Mouse (Mus musculus) liver, adult 2 months (tissue): ENCODE measurements around the gene Hnrnpul2. TPM values are rescaled to one million over a fixed set of nuclear protein-coding genes. Genes with fewer than 3 reads are reported as not detected.
A peak's percentile ranks its signal among the peaks of the same experiment; 100 is the strongest.

Source experiments
- DNase-seq: peaks from one replicate; pipeline ENCODE4 v3.0.0-alpha.2; 2011; ENCODE audit warnings: low read depth, low spot score; ENCODE audit errors: extremely low read depth
- H3K27ac ChIP-seq: fragments of 200-500 bp; replicated peaks from 2 replicates; pipeline ENCODE4 v1.5.1; 2012; ENCODE audit warnings: low read depth, mild to moderate bottlenecking, control low read depth, inconsistent platforms, low read length; ENCODE audit not compliant: insufficient read depth
- H3K27me3 ChIP-seq: fragments of 200-500 bp; 2 replicates; pipeline ENCODE4 v1.6.1; 2012; ENCODE audit warnings: mild to moderate bottlenecking, moderate library complexity, low read length, inconsistent platforms; ENCODE audit not compliant: control insufficient read depth, insufficient read depth
- H3K36me3 ChIP-seq: fragments of 200-500 bp; 2 replicates; pipeline ENCODE4 v1.6.1; 2012; ENCODE audit warnings: low read length, inconsistent platforms; ENCODE audit not compliant: control insufficient read depth, insufficient read depth
- H3K4me1 ChIP-seq: fragments of 200-500 bp; 2 replicates; pipeline ENCODE4 v1.6.1; 2011; ENCODE audit warnings: low read length; ENCODE audit not compliant: control insufficient read depth, insufficient read depth
- H3K4me3 ChIP-seq: fragments of 200-500 bp; 2 replicates; pipeline ENCODE4 v1.5.1; 2011; ENCODE audit warnings: low read depth, mild to moderate bottlenecking, control low read depth, low read length, moderate library complexity; ENCODE audit not compliant: insufficient read depth
- H3K79me2 ChIP-seq: fragments of 200-500 bp; 2 replicates; pipeline ENCODE4 v1.6.1; 2012; ENCODE audit warnings: inconsistent platforms, mild to moderate bottlenecking, low read length, moderate library complexity; ENCODE audit not compliant: control insufficient read depth, insufficient read depth
- H3K9ac ChIP-seq: fragments of 200-500 bp; 2 replicates; pipeline ENCODE4 v1.6.1; 2012; ENCODE audit warnings: low read depth, mild to moderate bottlenecking, control low read depth, inconsistent platforms, low read length
- CTCF ChIP-seq: fragments of 200-500 bp; IDR thresholded peaks from 2 replicates; pipeline ENCODE4 v1.5.1; 2011; ENCODE audit warnings: low read depth, low read length, control low read depth
- POLR2A ChIP-seq: fragments of 200-500 bp; IDR thresholded peaks from 2 replicates; pipeline ENCODE4 v1.6.1; 2011; ENCODE audit warnings: low read length, control low read depth; ENCODE audit not compliant: insufficient read depth; ENCODE audit errors: extremely low read depth
- WGBS: fragments of 180-500 bp; shearing (Covaris S2); methylation state at CpG from one replicate; pipeline ENCODE4 v1.1.7; 2018; 5-methylcytosine and 5-hydroxymethylcytosine counted together
- polyA plus RNA-seq: library from polyadenylated mRNA; depleted of rRNA; stranded (reverse); fragments of >200 nt; gene quantifications from 2 replicates; pipeline ENCODE4 v1.2.3, GENCODE M21; 2012
- total RNA-seq: library from RNA; depleted of rRNA; stranded (reverse); fragments of >200 nt; gene quantifications from 2 replicates; pipeline ENCODE4 v1.2.3, GENCODE M21; 2014

Hnrnpul2 gene
- total and polyA plus RNA-seq, 2 experiments = 11.2 to 19.5 TPM

DNA sequence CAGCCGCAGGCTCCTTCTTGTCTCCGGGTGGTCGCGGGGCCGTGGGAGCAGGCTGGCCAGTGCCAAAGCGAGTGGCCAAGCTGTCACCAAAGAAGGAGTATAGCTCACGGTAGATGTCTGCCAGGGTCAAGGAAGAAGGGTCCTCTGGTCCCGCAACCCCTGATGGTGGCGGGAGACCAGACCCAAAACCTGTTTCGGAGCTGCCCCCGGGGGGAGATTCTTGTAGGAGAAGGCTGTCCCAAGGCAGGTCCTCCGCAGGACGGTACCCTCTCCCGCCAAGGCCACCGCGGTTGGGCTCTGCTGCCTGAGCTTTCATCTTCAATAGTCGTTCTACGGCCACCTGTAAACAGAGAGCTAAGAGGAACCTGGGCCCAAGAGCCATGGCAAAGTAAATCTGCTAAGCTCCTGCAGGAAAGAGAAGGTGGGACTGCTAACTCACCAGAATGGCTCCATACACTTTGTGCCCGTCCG is 44.8 kb upstream of the Hnrnpul2 start:
- TF ChIP-seq POLR2A = no peak
- TF ChIP-seq CTCF = no peak
- H3K79me2 ChIP-seq = peaks cover 16% of the 10 kb centered on the region; the same call in 1 of the 2 replicates
- peaks cover 4% of the 10 kb centered on the region; the same call in 1 of the 2 replicates for H3K36me3 ChIP-seq
- H3K27ac ChIP-seq = peak overlapping the region; percentile 91
- peaks cover 20% of the 10 kb centered on the region for H3K4me1 ChIP-seq
- peak overlapping the region; percentile 98 for H3K4me3 ChIP-seq
- 2% methylated on average over 20 of the region's 20 CpGs for whole genome bisulfite sequencing
- DNase-seq = no peak
- peak overlapping the region; percentile 95 for H3K9ac ChIP-seq
- H3K27me3 ChIP-seq = no peaks in the 10 kb centered on the region

DNA sequence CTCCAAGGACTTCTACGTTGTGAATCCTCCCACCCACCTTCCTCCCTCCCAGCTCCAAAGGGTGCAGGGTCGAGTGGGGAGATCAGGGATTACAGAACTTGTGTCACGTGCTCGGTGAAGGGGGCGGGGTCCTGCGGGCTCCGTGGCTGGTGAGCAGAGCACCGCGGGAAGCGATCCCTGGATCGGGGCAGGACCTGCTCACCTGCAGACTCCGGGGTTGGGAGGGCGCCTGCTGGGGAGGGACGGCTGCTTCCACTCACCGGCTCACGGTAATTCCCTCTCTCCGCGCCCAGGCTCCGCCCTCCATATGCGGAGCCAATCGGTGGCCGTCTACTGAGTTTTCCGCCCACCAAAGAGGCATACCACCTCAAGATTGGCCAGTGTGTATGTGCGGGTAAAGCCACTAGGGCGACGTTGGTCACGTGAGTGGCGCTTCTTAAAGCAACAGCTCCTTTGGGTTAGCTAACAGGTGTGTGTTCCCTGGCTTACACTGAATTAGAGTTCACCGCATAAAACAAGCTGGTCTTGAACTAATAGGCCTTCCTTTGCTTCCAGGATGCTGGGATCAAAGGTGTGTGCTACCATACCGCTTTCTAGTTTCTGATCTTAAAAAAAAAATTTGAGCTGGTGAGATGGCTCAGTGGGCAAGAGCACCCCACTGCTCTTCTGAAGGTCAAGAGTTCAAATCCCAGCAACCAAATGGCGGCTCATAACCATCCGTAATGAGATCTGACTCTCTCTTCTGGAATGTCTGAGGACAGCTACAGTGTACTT is 33.6 kb upstream of the Hnrnpul2 start, which contains the start of gene Taf6l:
Taf6l (minus strand) TSS at position 410 of the 774 bp plus-strand sequence.
- peak; percentile 19; the same call in 1 of the 2 replicates for TF ChIP-seq CTCF
- no peak for TF ChIP-seq POLR2A
- no peaks in the 10 kb centered on the region for H3K79me2 ChIP-seq
- no peaks in the 10 kb centered on the region for H3K27me3 ChIP-seq
- peak within 1 kb of the TSS; percentile 76 for H3K9ac ChIP-seq
- H3K27ac ChIP-seq = peak within 1 kb of the TSS; percentile 51
- peak; percentile 97 for DNase-seq
- no peaks in the 10 kb centered on the region for H3K36me3 ChIP-seq
- 2% methylated on average over 32 of the region's 32 CpGs for WGBS
- H3K4me1 ChIP-seq = peaks cover 3% of the 10 kb centered on the region; the same call in 1 of the 2 replicates
- H3K4me3 ChIP-seq = peak within 1 kb of the TSS; percentile 66

DNA sequence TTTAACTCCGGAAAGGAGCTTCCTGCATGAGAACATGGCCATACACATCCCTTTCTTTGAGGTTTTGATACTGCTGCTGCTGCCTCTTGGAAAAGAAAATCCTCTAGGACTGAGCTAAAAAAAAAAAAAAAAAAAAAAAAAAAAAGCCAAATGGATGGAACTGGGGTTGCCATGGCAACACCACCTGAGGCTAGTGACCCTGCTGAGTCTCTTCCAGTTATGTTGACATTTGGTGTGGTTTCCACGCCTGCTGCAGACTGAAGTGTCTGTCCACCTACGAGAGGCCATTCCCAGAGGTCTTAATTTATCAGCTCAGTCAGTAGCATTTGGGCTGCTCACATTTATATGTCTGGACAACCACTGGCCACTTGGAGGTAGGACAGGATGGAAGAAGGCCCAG is 31.3 kb upstream of the Hnrnpul2 start:
- TF ChIP-seq POLR2A = no peak
- TF ChIP-seq CTCF = no peak
- no peaks in the 10 kb centered on the region for H3K27me3 ChIP-seq
- H3K4me3 ChIP-seq = no peak overlapping the region
- no peaks in the 10 kb centered on the region for H3K79me2 ChIP-seq
- DNase-seq = no peak
- H3K36me3 ChIP-seq = peaks cover 5% of the 10 kb centered on the region; the same call in 1 of the 2 replicates
- H3K4me1 ChIP-seq = peaks cover 3% of the 10 kb centered on the region; the same call in 1 of the 2 replicates
- 34% methylated on average over 3 of the region's 3 CpGs for WGBS
- no peak overlapping the region for H3K9ac ChIP-seq
- no peak overlapping the region for H3K27ac ChIP-seq

DNA sequence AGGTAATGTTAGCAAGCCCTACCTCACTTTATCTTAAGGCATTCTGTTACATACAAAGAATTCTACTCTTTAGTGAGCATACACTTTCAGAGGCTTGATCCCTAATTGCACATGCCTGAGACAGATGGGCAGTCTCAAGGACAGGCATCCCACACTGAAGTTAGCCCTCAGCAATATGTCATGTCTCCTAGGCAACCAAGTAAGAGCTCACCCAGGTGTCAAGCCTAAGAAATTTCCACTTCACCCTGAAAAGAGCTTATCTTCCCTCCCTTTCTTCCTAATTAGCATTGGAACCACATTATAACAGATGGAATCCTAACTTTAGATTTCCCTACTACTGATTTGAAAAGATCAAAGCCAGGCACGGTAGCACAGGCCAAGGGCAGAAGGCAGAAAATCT is 30.6 kb upstream of the Hnrnpul2 start:
- 63% methylated on average over 1 of the region's 1 CpGs for WGBS
- TF ChIP-seq POLR2A (no peak), CTCF (no peak)
- no peaks in the 10 kb centered on the region for H3K79me2 ChIP-seq
- no peak overlapping the region for H3K9ac ChIP-seq
- no peak overlapping the region for H3K4me3 ChIP-seq
- no peaks in the 10 kb centered on the region for H3K27me3 ChIP-seq
- peaks cover 3% of the 10 kb centered on the region; the same call in 1 of the 2 replicates for H3K4me1 ChIP-seq
- no peak for DNase-seq
- no peak overlapping the region for H3K27ac ChIP-seq
- H3K36me3 ChIP-seq = peaks cover 6% of the 10 kb centered on the region; the same call in 1 of the 2 replicates

DNA sequence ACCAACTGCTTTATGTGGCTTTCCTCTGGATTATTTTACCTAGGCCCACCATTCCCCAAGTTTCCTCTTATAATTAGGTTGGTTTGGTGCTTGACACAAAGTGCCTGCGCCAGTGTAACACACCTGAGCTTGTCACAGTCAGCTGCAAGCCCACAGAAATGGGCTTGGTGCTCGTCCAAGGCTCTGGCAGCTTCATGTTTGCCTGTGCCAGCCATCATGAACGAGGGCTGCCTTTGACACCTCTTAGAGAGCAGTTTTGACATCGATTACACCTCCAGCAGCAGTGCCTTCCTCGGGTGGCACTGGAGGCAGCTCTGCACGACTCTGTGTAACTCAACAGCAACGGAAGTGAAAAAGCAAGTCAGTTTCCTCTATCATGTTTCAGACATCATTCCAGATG is 29.6 kb upstream of the Hnrnpul2 start:
- Histone ChIP-seq H3K36me3 (peaks cover 10% of the 10 kb centered on the region; the same call in 1 of the 2 replicates), H3K4me1 (peaks cover 3% of the 10 kb centered on the region; the same call in 1 of the 2 replicates), H3K79me2 (no peaks in the 10 kb centered on the region), H3K27me3 (no peaks in the 10 kb centered on the region), H3K4me3 (no peak overlapping the region), H3K9ac (no peak overlapping the region), H3K27ac (no peak overlapping the region)
- no peak for TF ChIP-seq POLR2A
- TF ChIP-seq CTCF = no peak
- 80% methylated on average over 7 of the region's 7 CpGs for WGBS
- DNase-seq = no peak
